Mouse (Mus musculus): ENCODE measurements around the gene Map4k3. TPM values are rescaled to one million over a fixed set of nuclear protein-coding genes. Genes with fewer than 3 reads are reported as not detected.
A peak's percentile ranks its signal among the peaks of the same experiment; 100 is the strongest.

The Map4k3 gene
- polyA plus RNA-seq (2015; fragmentation: Nextera tagmentation; extraction: Ambion mirVana) = 28.8 and 33.2 TPM in 2 replicates

DNA sequence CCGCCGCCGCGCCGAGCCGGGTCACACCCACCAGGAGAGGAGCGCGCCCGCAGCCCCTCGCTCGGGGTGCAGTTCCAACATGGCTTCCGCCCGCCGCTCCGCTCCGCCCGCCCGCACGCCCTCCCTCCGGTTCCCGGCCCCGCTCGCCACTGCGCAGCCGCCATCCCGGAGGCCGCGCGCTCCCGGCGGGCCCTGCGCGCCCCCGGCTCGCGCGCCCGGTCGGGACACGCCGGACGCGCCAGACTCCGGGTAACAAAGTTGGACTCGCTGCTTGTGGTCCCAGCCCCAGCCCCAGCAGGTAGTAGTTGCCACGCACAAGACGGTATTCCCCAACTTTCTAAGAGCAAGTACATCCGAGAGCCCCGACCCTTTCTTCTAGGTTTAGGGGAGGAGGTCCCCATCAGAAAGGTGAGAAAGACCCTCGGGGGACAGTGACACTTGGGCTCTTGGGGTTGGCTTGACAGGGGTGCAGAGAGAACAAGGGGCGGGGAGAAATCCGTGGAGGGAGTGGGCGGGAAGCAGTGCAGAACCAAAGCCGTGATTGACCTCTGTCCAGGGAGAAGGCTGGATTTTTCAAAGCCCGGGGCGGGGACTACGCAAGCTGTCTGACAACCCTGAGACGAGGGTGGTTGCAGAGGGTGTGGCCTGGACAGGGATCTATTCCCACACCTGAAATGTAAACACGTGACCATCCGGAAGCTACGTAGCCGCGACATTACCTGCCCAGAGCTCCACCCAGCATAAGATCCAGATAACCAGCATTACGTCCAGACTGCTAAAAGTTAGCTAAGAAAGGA, at the start of gene Map4k3:
Gene Map4k3 (minus strand): TSS at position 424 of the 797 bp plus-strand sequence.
- Histone ChIP-seq H3K4me3 (replicated peaks; ENCODE audit: low read length) (peak within 1 kb of the TSS; percentile 92), H3K27ac (ENCODE audit: low read length) (peak within 1 kb of the TSS; percentile 91), H3K9me3 (ENCODE audit: control insufficient read depth, low read length) (no peaks in the 10 kb centered on the region), H3K27me3 (replicated peaks; ENCODE audit: control insufficient read depth, insufficient read depth, low read length) (no peaks in the 10 kb centered on the region), H3K9ac (replicated peaks; ENCODE audit: low read depth, low read length) (peak within 1 kb of the TSS; percentile 98), H3K4me2 (ENCODE audit: low read length) (peak within 1 kb of the TSS; percentile 68), H3K4me1 (replicated peaks; ENCODE audit: control insufficient read depth, insufficient read depth, low read length) (peaks cover 32% of the 10 kb centered on the region), H3K36me3 (ENCODE audit: control insufficient read depth, insufficient read depth) (no peaks in the 10 kb centered on the region)
- peak; percentile 97 for ATAC-seq
- 1% methylated on average over 61 of the region's 64 CpGs for WGBS

DNA sequence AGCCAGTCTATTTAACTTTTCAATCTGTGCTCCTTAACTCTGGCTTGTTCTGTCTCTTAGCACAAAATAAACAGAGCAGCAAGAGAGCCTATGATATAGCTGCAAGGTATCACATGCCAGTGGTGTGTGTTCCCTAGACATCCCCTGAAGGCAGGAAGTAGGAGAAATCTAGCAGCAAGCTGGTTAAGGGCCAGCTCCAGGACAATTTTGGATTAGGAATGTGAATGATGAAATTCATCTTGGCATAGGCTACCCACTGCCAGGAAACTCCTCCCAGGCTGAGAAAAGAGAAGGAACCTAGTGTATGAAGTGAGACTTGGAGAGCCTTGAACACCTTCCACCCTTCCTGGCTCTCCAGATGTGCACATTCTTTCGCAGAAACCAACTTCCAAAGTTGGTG, 49.3 kb upstream of the Map4k3 start:
- no peak for ATAC-seq
- peaks cover 11% of the 10 kb centered on the region for H3K4me1 ChIP-seq (replicated peaks; ENCODE audit: control insufficient read depth, insufficient read depth, low read length)

DNA sequence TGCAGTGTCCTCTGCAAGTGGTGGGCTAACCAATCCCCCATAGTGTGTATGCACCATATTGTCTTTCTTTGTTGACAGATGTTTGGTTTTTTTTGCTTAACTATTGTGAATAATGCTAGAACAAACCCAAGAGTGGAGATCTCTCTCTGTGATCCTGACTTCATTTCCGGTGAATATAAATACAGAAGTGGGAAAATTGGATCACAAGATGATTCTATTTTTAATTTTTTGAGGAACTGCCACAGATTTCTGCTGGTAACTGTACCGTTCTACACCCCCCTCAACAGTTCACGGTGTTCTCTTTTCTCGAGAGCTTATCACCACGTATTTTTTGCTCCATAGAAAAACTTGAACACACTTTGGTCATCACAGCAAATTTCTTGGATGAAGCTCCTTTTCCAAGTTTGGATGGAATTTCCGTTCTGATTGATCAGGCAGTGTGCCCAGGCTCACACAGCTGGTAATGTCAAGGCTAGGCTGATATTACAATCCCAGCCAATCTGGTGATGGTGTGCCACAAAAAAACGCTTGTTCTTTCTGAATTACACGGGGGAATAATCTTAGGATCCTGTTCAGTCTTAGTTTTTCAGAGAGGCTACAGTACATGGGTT, 47.0 kb upstream of the Map4k3 start:
- WGBS = 68% methylated on average over 8 of the region's 8 CpGs
- Histone ChIP-seq H3K4me3 (replicated peaks; ENCODE audit: low read length) (no peak overlapping the region), H3K27me3 (replicated peaks; ENCODE audit: control insufficient read depth, insufficient read depth, low read length) (no peaks in the 10 kb centered on the region), H3K27ac (ENCODE audit: low read length) (no peak overlapping the region), H3K4me2 (ENCODE audit: low read length) (no peak overlapping the region), H3K9ac (replicated peaks; ENCODE audit: low read depth, low read length) (no peak overlapping the region), H3K36me3 (ENCODE audit: control insufficient read depth, insufficient read depth) (no peaks in the 10 kb centered on the region), H3K4me1 (replicated peaks; ENCODE audit: control insufficient read depth, insufficient read depth, low read length) (peaks cover 12% of the 10 kb centered on the region), H3K9me3 (ENCODE audit: control insufficient read depth, low read length) (no peaks in the 10 kb centered on the region)
- no peak for ATAC-seq

More for the DNA sequence above, 49.3 kb upstream of the Map4k3 start:
- Histone ChIP-seq H3K4me2 (ENCODE audit: low read length) (no peak overlapping the region), H3K9me3 (ENCODE audit: control insufficient read depth, low read length) (no peaks in the 10 kb centered on the region), H3K9ac (replicated peaks; ENCODE audit: low read depth, low read length) (no peak overlapping the region), H3K4me3 (replicated peaks; ENCODE audit: low read length) (no peak overlapping the region), H3K27me3 (replicated peaks; ENCODE audit: control insufficient read depth, insufficient read depth, low read length) (no peaks in the 10 kb centered on the region), H3K27ac (ENCODE audit: low read length) (no peak overlapping the region), H3K36me3 (ENCODE audit: control insufficient read depth, insufficient read depth) (no peaks in the 10 kb centered on the region)
- 90% methylated on average over 1 of the region's 1 CpGs for WGBS

DNA sequence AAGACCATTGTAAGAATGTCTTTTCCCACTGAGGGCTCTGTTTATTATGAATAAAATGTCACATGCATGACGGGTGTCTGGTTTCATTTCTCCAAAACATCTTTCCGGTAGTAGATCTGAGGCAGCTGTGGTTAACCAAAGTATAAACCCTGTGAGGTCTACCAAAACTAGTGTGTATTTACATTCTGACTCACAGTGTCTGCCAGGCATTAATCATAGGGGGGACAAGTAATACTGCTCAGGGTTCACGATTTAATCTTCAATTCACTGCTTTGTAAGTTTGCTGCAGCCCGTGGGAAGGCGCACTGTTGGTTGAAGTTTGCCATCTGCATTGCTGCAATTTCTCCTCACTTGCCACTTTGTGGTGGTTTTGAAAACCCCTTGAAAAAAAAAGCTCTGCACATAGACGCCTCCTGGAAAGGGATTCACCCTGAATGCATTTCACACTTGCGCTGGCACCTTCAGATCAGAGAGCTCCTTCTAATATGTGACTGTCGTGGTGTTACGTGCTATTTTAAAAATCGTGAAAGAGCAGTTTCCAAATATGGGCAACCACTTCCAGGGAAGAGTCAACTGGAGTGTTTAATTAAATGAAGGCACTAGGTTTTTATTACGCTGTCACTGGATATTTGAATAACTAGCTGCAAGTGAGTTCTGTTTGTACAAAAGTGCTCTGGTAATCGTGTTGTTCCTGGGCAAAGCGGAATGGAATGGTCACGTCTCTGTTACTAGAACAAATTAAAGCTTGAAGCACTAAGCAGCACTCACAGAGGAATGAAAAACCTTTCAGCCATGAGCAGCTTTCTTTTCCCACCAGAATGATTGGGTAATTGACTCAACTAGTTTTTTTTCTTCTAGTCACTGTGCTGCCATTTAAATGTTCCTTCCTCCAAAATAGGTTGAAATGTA, 44.5 kb upstream of the Map4k3 start:
- H3K36me3 ChIP-seq (ENCODE audit: control insufficient read depth, insufficient read depth) = no peaks in the 10 kb centered on the region
- H3K9me3 ChIP-seq (ENCODE audit: control insufficient read depth, low read length) = no peaks in the 10 kb centered on the region
- H3K9ac ChIP-seq (replicated peaks; ENCODE audit: low read depth, low read length) = no peak overlapping the region
- WGBS = 46% methylated on average over 14 of the region's 14 CpGs
- no peaks in the 10 kb centered on the region for H3K27me3 ChIP-seq (replicated peaks; ENCODE audit: control insufficient read depth, insufficient read depth, low read length)
- ATAC-seq = peak; percentile 43; the same call in 1 of the 2 replicates
- H3K4me1 ChIP-seq (replicated peaks; ENCODE audit: control insufficient read depth, insufficient read depth, low read length) = peaks cover 11% of the 10 kb centered on the region
- peak overlapping the region; percentile 37 for H3K27ac ChIP-seq (ENCODE audit: low read length)
- no peak overlapping the region for H3K4me2 ChIP-seq (ENCODE audit: low read length)
- no peak overlapping the region for H3K4me3 ChIP-seq (replicated peaks; ENCODE audit: low read length)

DNA sequence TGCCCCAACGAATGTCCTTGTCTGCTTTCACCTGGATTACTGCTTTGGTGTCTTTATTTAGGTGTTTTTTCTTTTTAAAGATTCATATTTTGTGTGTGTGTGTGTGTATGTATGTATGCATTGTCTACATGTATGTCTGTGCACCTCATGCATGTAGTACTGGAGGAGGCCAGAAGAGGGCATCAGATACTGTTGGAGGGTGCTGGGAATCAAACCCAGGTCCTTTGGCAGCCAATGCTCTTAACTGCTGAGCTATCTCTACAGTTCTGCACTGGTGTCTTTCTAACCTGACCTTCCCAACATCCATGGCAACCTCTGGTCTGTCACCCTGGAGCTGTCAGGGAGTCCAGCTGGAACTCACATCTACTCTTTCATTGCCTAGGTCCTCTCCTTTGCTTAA, 41.8 kb upstream of the Map4k3 start:
- no peak for ATAC-seq
- Histone ChIP-seq H3K4me2 (ENCODE audit: low read length) (no peak overlapping the region), H3K4me3 (replicated peaks; ENCODE audit: low read length) (no peak overlapping the region), H3K9ac (replicated peaks; ENCODE audit: low read depth, low read length) (no peak overlapping the region), H3K27me3 (replicated peaks; ENCODE audit: control insufficient read depth, insufficient read depth, low read length) (no peaks in the 10 kb centered on the region), H3K27ac (ENCODE audit: low read length) (no peak overlapping the region), H3K4me1 (replicated peaks; ENCODE audit: control insufficient read depth, insufficient read depth, low read length) (peaks cover 11% of the 10 kb centered on the region), H3K9me3 (ENCODE audit: control insufficient read depth, low read length) (no peaks in the 10 kb centered on the region), H3K36me3 (ENCODE audit: control insufficient read depth, insufficient read depth) (no peaks in the 10 kb centered on the region)
- WGBS = 78% methylated on average over 1 of the region's 1 CpGs

DNA sequence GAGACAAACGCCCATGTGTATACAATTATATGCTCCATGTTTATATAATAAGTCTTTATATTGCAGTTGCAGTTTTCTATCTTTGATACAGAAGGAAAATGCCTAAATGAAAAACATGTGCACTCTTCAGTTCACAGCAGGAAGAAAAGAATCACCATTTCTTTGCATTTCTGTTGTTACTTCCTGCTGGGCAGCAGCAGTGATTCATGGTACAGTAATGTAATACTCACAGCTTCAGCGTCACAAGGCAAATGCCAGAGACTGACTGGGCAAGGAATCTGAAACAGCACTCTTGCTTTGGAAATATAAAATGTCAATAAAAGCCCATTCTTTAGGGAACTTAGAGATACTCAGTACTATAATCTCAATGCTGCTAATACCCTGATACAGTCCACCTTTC, 36.9 kb upstream of the Map4k3 start:
- Histone ChIP-seq H3K4me3 (replicated peaks; ENCODE audit: low read length) (no peak overlapping the region), H3K27me3 (replicated peaks; ENCODE audit: control insufficient read depth, insufficient read depth, low read length) (no peaks in the 10 kb centered on the region), H3K4me1 (replicated peaks; ENCODE audit: control insufficient read depth, insufficient read depth, low read length) (peaks cover 15% of the 10 kb centered on the region), H3K9ac (replicated peaks; ENCODE audit: low read depth, low read length) (no peak overlapping the region), H3K36me3 (ENCODE audit: control insufficient read depth, insufficient read depth) (no peaks in the 10 kb centered on the region), H3K4me2 (ENCODE audit: low read length) (no peak overlapping the region), H3K27ac (ENCODE audit: low read length) (no peak overlapping the region), H3K9me3 (ENCODE audit: control insufficient read depth, low read length) (no peaks in the 10 kb centered on the region)
- no peak for ATAC-seq
- WGBS = 76% methylated on average over 2 of the region's 2 CpGs

DNA sequence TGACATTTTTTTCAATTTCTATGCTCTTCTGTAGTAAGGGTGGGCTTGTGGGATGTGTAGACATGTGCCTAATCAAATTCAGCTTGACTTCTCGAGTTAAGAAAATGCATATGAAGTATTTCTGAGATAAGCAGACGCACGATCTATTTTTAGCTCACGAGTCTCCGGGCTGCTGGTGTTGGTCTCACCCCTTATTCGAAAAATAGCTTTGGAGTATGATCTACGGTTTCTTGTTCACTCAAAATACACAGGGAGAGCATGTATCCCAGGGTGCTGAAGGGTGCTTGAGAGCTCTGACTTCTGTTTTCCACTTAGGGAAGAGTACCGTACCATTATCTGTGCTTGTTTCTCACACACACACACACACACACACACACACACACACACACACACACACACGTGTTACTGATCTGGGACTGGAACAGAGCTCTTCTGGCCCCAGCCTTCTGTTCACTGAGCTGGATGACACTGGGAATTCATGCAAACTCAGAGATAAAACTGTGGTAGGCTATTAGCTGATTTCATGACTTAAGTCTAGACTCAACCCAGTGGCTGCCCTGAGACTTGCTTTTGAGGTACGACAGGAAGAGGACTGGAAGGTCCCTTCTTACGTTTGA, 34.9 kb upstream of the Map4k3 start:
- ATAC-seq = peak; percentile 86

DNA sequence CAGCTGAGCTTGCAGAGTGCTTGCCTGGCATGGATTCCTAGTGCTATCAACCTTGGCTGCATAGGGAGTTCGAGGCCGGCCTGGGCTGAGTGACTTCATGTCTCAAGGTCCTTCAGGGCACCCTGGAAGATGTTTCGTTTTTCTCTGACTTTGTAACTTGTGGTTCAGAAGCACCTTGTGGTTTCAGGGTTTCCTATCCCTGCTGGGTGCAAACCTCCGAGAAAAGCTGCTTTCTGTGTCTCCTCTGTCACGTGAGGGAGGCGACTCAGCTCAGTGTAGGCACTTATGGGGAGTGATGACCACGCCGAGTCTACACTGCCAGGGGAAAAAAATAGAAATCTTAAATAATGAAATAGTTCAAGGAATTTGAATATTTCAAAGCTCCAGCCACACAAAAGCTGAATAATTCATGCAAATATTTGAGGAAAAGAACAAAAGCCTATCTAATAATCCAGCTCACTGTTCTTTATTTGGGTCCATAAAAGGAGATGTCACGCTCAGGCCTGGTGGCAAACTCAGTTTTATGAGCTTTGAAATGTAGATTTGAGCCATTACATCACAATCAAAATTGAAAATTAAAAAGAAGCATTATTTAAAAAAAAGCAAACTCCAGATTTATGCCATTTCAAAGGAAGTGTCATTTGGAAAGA, 34.2 kb upstream of the Map4k3 start:
- H3K9ac ChIP-seq (replicated peaks; ENCODE audit: low read depth, low read length) = no peak overlapping the region
- H3K4me1 ChIP-seq (replicated peaks; ENCODE audit: control insufficient read depth, insufficient read depth, low read length) = peaks cover 15% of the 10 kb centered on the region
- no peak overlapping the region for H3K4me2 ChIP-seq (ENCODE audit: low read length)
- no peak overlapping the region for H3K4me3 ChIP-seq (replicated peaks; ENCODE audit: low read length)
- peak overlapping the region; percentile 78 for H3K27ac ChIP-seq (ENCODE audit: low read length)
- H3K9me3 ChIP-seq (ENCODE audit: control insufficient read depth, low read length) = no peaks in the 10 kb centered on the region
- H3K36me3 ChIP-seq (ENCODE audit: control insufficient read depth, insufficient read depth) = no peaks in the 10 kb centered on the region
- ATAC-seq = peak; percentile 32
- WGBS = 69% methylated on average over 9 of the region's 9 CpGs
- H3K27me3 ChIP-seq (replicated peaks; ENCODE audit: control insufficient read depth, insufficient read depth, low read length) = no peaks in the 10 kb centered on the region

More for the DNA sequence above, 34.9 kb upstream of the Map4k3 start:
- Histone ChIP-seq H3K4me1 (replicated peaks; ENCODE audit: control insufficient read depth, insufficient read depth, low read length) (peaks cover 15% of the 10 kb centered on the region), H3K4me2 (ENCODE audit: low read length) (0 out of 2 replicates have a peak overlapping the region, but pooled peaks have one; percentile 7), H3K27ac (ENCODE audit: low read length) (peak overlapping the region; percentile 67), H3K9me3 (ENCODE audit: control insufficient read depth, low read length) (no peaks in the 10 kb centered on the region), H3K36me3 (ENCODE audit: control insufficient read depth, insufficient read depth) (no peaks in the 10 kb centered on the region), H3K9ac (replicated peaks; ENCODE audit: low read depth, low read length) (no peak overlapping the region), H3K4me3 (replicated peaks; ENCODE audit: low read length) (no peak overlapping the region), H3K27me3 (replicated peaks; ENCODE audit: control insufficient read depth, insufficient read depth, low read length) (no peaks in the 10 kb centered on the region)
- WGBS = 61% methylated on average over 11 of the region's 11 CpGs

Measured in forebrain, embryonic 16.5 days (tissue).